Mouse (Mus musculus) forebrain, embryonic 13.5 days (tissue): ENCODE measurements around the gene Hist1h3f. TPM values are rescaled to one million over a fixed set of nuclear protein-coding genes. Genes with fewer than 3 reads are reported as not detected.
A peak's percentile ranks its signal among the peaks of the same experiment; 100 is the strongest.
"Not testable (repeated sequence)": the region's sequence is repeated elsewhere in the genome, so short reads cannot be mapped to it uniquely, and the experiment has no call there.

Experiments used
- ATAC-seq: fragments of 200-750 bp; cut with Nextera tagmentation; 2 replicates; pipeline ENCODE4 v1.8.0; 2017
- H3K27ac ChIP-seq: fragments of 300-500 bp; sonication (generic); 2 replicates; pipeline ENCODE4 v1.5.1; 2015; ENCODE audit warnings: inconsistent platforms, mild to moderate bottlenecking, moderate library complexity
- H3K27me3 ChIP-seq: fragments of 300-500 bp; sonication (generic); 2 replicates; pipeline ENCODE4 v1.6.1; 2015; ENCODE audit warnings: mild to moderate bottlenecking, inconsistent platforms
- H3K36me3 ChIP-seq: fragments of 300-500 bp; sonication (generic); 2 replicates; pipeline ENCODE4 v1.6.1; 2015; ENCODE audit warnings: mild to moderate bottlenecking, inconsistent platforms; ENCODE audit not compliant: poor library complexity, severe bottlenecking
- H3K4me1 ChIP-seq: fragments of 300-500 bp; sonication (generic); 2 replicates; pipeline ENCODE4 v1.6.1; 2015; ENCODE audit warnings: inconsistent platforms
- H3K4me2 ChIP-seq: fragments of 300-500 bp; sonication (generic); 2 replicates; pipeline ENCODE4 v1.6.1; 2015; ENCODE audit warnings: inconsistent platforms, mild to moderate bottlenecking, moderate library complexity
- H3K4me3 ChIP-seq: fragments of 300-500 bp; sonication (generic); 2 replicates; pipeline ENCODE4 v1.5.1; 2015; ENCODE audit warnings: mild to moderate bottlenecking, inconsistent platforms
- H3K9ac ChIP-seq: fragments of 300-500 bp; sonication (generic); 2 replicates; pipeline ENCODE4 v1.6.1; 2015; ENCODE audit warnings: mild to moderate bottlenecking, inconsistent platforms
- H3K9me3 ChIP-seq: fragments of 300-500 bp; sonication (generic); replicated peaks from 2 replicates; pipeline ENCODE4 v1.6.1; 2016; ENCODE audit warnings: inconsistent platforms
- whole genome bisulfite sequencing: fragments of 180-500 bp; shearing (Covaris S2); methylation state at CpG from one replicate; pipeline ENCODE4 v1.1.7; 2015; 5-methylcytosine and 5-hydroxymethylcytosine counted together
- polyA plus RNA-seq: library from polyadenylated mRNA; unstranded; fragments of >200 nt; fragmentation: Nextera tagmentation; extraction: Ambion mirVana; gene quantifications from 2 replicates; pipeline ENCODE4 v1.2.1, GENCODE M21; 2015

Gene Hist1h3f
- polyA plus RNA-seq, 1 experiment from 2014 or later = 1.2 TPM

GRCm38 (mm10) chr13:23574546-23575170, 30.8 kb downstream of the Hist1h3f start:
- Histone ChIP-seq H3K9ac (peak overlapping the region; percentile 65), H3K4me1 (peaks cover 37% of the 10 kb centered on the region), H3K4me3 (peak overlapping the region; percentile 51), H3K4me2 (peak overlapping the region; percentile 75), H3K27ac (peak overlapping the region; percentile 97)
- not testable (repeated sequence) for H3K36me3 ChIP-seq, ATAC-seq, H3K9me3 ChIP-seq, H3K27me3 ChIP-seq
- WGBS = 0% methylated on average over 12 of the region's 39 CpGs

- Histone ChIP-seq H3K36me3 (no peaks in the 10 kb centered on the region), H3K9me3 (no peaks in the 10 kb centered on the region), H3K4me1 (peaks cover 33% of the 10 kb centered on the region), H3K4me3 (peak within 1 kb of the TSS; percentile 48), H3K27ac (peak within 1 kb of the TSS; percentile 91), H3K27me3 (no peaks in the 10 kb centered on the region), H3K9ac (peak within 1 kb of the TSS; percentile 82), H3K4me2 (peak within 1 kb of the TSS; percentile 74)
- WGBS = under 1% methylated on average over 17 of the region's 18 CpGs
- ATAC-seq = peak; percentile 59
Observed at GRCm38 (mm10) chr13:23575271-23575851, 31.5 kb downstream of the Hist1h3f start, which contains the start of gene Hist1h3d. Hist1h3d (plus strand) TSS chr13:23575763.

GRCm38 (mm10) chr13:23575864-23576313, 32.0 kb downstream of the Hist1h3f start:
- Histone ChIP-seq H3K4me1 (peaks cover 32% of the 10 kb centered on the region), H3K9ac (peak overlapping the region; percentile 82), H3K4me2 (peak overlapping the region; percentile 74), H3K27ac (peak overlapping the region; percentile 91), H3K4me3 (peak overlapping the region; percentile 48)
- WGBS = 0% methylated on average over 9 of the region's 40 CpGs
- ATAC-seq, H3K27me3 ChIP-seq, H3K9me3 ChIP-seq, H3K36me3 ChIP-seq: not testable (repeated sequence)

- peak overlapping the region; percentile 74 for H3K4me2 ChIP-seq
- peak overlapping the region; percentile 91 for H3K27ac ChIP-seq
- H3K4me1 ChIP-seq = peaks cover 32% of the 10 kb centered on the region
- WGBS = 2% methylated on average over 7 of the region's 7 CpGs
- no peak for ATAC-seq
- no peaks in the 10 kb centered on the region for H3K9me3 ChIP-seq
- H3K4me3 ChIP-seq = peak overlapping the region; percentile 48
- peak overlapping the region; percentile 82 for H3K9ac ChIP-seq
- no peaks in the 10 kb centered on the region for H3K36me3 ChIP-seq
- no peaks in the 10 kb centered on the region for H3K27me3 ChIP-seq
Observed at GRCm38 (mm10) chr13:23576351-23576881, 32.6 kb downstream of the Hist1h3f start.

- Histone ChIP-seq H3K4me2 (peak overlapping the region; percentile 74), H3K27ac (peak overlapping the region; percentile 91), H3K36me3 (no peaks in the 10 kb centered on the region), H3K9ac (peak overlapping the region; percentile 82), H3K27me3 (no peaks in the 10 kb centered on the region), H3K4me1 (peaks cover 35% of the 10 kb centered on the region), H3K9me3 (no peaks in the 10 kb centered on the region), H3K4me3 (peak overlapping the region; percentile 48)
- ATAC-seq = no peak
- WGBS = 41% methylated on average over 6 of the region's 6 CpGs
Observed at GRCm38 (mm10) chr13:23576906-23577639, 33.2 kb downstream of the Hist1h3f start.

- H3K27ac ChIP-seq = peak overlapping the region; percentile 25; the same call in 1 of the 2 replicates
- 88% methylated on average over 1 of the region's 1 CpGs for WGBS
- no peak overlapping the region for H3K9ac ChIP-seq
- peaks cover 35% of the 10 kb centered on the region for H3K4me1 ChIP-seq
- no peaks in the 10 kb centered on the region for H3K36me3 ChIP-seq
- no peaks in the 10 kb centered on the region for H3K27me3 ChIP-seq
- no peak overlapping the region for H3K4me2 ChIP-seq
- H3K4me3 ChIP-seq = no peak overlapping the region
- ATAC-seq = no peak
- no peaks in the 10 kb centered on the region for H3K9me3 ChIP-seq
Observed at GRCm38 (mm10) chr13:23577835-23578234, 34.0 kb downstream of the Hist1h3f start.

GRCm38 (mm10) chr13:23581408-23582218, 37.8 kb downstream of the Hist1h3f start, which contains the start of gene Hist1h4d:
Hist1h4d (plus strand) TSS chr13:23581598.
- under 1% methylated on average over 43 of the region's 43 CpGs for WGBS
- Histone ChIP-seq H3K4me2 (peak within 1 kb of the TSS; percentile 89), H3K36me3 (no peaks in the 10 kb centered on the region), H3K9me3 (no peaks in the 10 kb centered on the region), H3K4me1 (peaks cover 43% of the 10 kb centered on the region), H3K27ac (peak within 1 kb of the TSS; percentile 99), H3K9ac (peak within 1 kb of the TSS; percentile 86), H3K27me3 (no peaks in the 10 kb centered on the region), H3K4me3 (peak within 1 kb of the TSS; percentile 54)
- peak; percentile 91 for ATAC-seq

- Histone ChIP-seq H3K4me3 (peak overlapping the region; percentile 54), H3K9me3 (no peaks in the 10 kb centered on the region), H3K4me2 (peak overlapping the region; percentile 89), H3K9ac (peak overlapping the region; percentile 86), H3K36me3 (no peaks in the 10 kb centered on the region), H3K4me1 (peaks cover 41% of the 10 kb centered on the region), H3K27ac (peak overlapping the region; percentile 99), H3K27me3 (no peaks in the 10 kb centered on the region)
- WGBS = 4% methylated on average over 6 of the region's 6 CpGs
- ATAC-seq = no peak
Observed at GRCm38 (mm10) chr13:23582219-23583056, 38.6 kb downstream of the Hist1h3f start.

GRCm38 (mm10) chr13:23583387-23584068, 39.7 kb downstream of the Hist1h3f start:
- peak overlapping the region; percentile 31; the same call in 1 of the 2 replicates for H3K9ac ChIP-seq

GRCm38 (mm10) chr13:23584331-23584730, 40.5 kb downstream of the Hist1h3f start:
- no peaks in the 10 kb centered on the region for H3K36me3 ChIP-seq
- no peaks in the 10 kb centered on the region for H3K27me3 ChIP-seq
- H3K9ac ChIP-seq = peak overlapping the region; percentile 85
- peak overlapping the region; percentile 76 for H3K4me2 ChIP-seq
- peak overlapping the region; percentile 50 for H3K4me3 ChIP-seq
- peaks cover 40% of the 10 kb centered on the region for H3K4me1 ChIP-seq
- no peak for ATAC-seq
- H3K27ac ChIP-seq = peak overlapping the region; percentile 99
- H3K9me3 ChIP-seq = no peaks in the 10 kb centered on the region

More at GRCm38 (mm10) chr13:23583387-23584068, 39.7 kb downstream of the Hist1h3f start:
- Histone ChIP-seq H3K27ac (peak overlapping the region; percentile 99), H3K27me3 (no peaks in the 10 kb centered on the region), H3K4me2 (peak overlapping the region; percentile 89), H3K9me3 (no peaks in the 10 kb centered on the region), H3K4me3 (no peak overlapping the region), H3K4me1 (peaks cover 40% of the 10 kb centered on the region), H3K36me3 (no peaks in the 10 kb centered on the region)
- ATAC-seq = no peak
